Mouse (Mus musculus): ENCODE measurements around the gene Rrp36. TPM values are rescaled to one million over a fixed set of nuclear protein-coding genes. Genes with fewer than 3 reads are reported as not detected.

Gene Rrp36
- total RNA-seq, 2 experiments from 2014 or later: 23.8 to 30.4 TPM

DNA sequence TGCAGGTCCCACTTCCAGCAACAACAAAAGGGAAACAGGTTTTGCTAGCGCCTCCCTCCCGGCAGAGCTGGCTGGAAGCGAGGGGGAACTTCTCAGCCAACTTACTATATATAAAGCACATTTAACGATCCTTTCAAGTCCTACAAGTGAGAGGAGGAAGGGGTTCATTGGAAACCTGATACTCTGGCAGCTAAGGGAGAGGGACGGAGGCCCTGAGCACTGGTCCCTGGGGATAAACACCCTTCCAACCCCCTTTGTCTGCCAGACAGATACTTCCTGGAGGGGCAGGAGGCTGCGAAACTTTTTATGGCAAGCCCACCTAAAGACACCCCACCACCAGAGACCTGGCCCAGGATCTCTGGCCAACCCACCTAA lies 55.8 kb downstream of the Rrp36 start:
- DNase-seq: no peak

DNA sequence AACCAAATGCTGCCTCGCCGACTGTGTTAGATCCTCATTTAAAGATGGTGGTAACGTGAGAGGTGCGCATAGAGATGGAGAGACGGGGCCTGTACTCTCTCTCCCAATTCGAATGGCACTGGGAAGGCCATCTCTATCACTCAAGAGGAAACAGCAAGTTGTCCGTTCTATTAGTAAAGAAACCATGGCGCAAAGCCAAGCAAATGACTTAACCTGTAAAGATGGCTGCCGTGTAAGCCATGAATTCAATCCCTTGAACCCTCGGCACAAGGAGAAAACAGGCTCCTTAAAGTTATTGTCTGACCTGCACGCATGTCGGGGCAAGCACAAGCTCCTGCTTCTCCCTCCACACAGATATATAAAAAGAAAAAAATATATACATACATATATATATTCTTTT lies 56.4 kb downstream of the Rrp36 start:
- DNase-seq: no peak

Other genes with a start within 250 kb of the Rrp36 start
- gene Crip3, start 245.4 kb downstream of the Rrp36 start, total RNA-seq (2021): 1 to 10 TPM in 1 of 2 experiments, under 1 TPM in 1; 0.43 to 1.1 TPM
- not detected for gene Slc22a7, start 235.9 kb downstream of the Rrp36 start, total RNA-seq (2021)
- 1 to 10 TPM in 1 of 2 experiments, under 1 TPM in 1; 0.63 to 1.1 TPM for gene Ttbk1, start 186.7 kb downstream of the Rrp36 start, total RNA-seq (2021)
- gene Dnph1, start 177.6 kb downstream of the Rrp36 start, total RNA-seq (2021): 1 to 10 TPM; 4.2 to 6.9 TPM
- gene Cul9, start 128.0 kb downstream of the Rrp36 start, total RNA-seq (2021): 10 to 100 TPM; 21.5 to 25.5 TPM
- 10 to 100 TPM; 43.1 to 46.5 TPM for gene Srf, start 118.2 kb downstream of the Rrp36 start, total RNA-seq (2021)
- 10 to 100 TPM in 1 of 2 experiments, 1 to 10 TPM in 1; 6.8 to 11.7 TPM for gene Ptk7, start 44.8 kb downstream of the Rrp36 start, total RNA-seq (2021)
- gene Klc4, start 28.3 kb downstream of the Rrp36 start, total RNA-seq (2021): 10 to 100 TPM; 35.3 to 50.3 TPM
- 100 to 1,000 TPM in 1 of 2 experiments, 10 to 100 TPM in 1; 92.6 to 114 TPM for gene Mrpl2, start 28.1 kb downstream of the Rrp36 start, total RNA-seq (2021)
- 10 to 100 TPM; 36.3 to 42.2 TPM for gene Cul7, start 24.0 kb downstream of the Rrp36 start, total RNA-seq (2021)
- 100 to 1,000 TPM in 1 of 2 experiments, 10 to 100 TPM in 1; 94.2 to 104 TPM for gene Mea1, start 4.4 kb upstream of the Rrp36 start, total RNA-seq (2021)
- 10 to 100 TPM; 59.2 to 75.3 TPM for gene Klhdc3, start 6.6 kb upstream of the Rrp36 start, total RNA-seq (2021)
- 10 to 100 TPM; 40.9 to 46.1 TPM for gene Ppp2r5d, start 30.8 kb upstream of the Rrp36 start, total RNA-seq (2021)
- 10 to 100 TPM; 59.3 to 64.9 TPM for gene Pex6, start 37.1 kb upstream of the Rrp36 start, total RNA-seq (2021)
- gene Gnmt, start 54.8 kb upstream of the Rrp36 start, total RNA-seq (2021): 1 to 10 TPM; 1.5 to 2.7 TPM
- 10 to 100 TPM; 49.9 to 55.6 TPM for gene Cnpy3, start 77.9 kb upstream of the Rrp36 start, total RNA-seq (2021)
- gene Ptcra, start 89.4 kb upstream of the Rrp36 start, total RNA-seq (2021): not detected
- gene 2310039H08Rik, start 98.3 kb upstream of the Rrp36 start, total RNA-seq (2021): 10 to 100 TPM; 54.1 to 96.1 TPM
- gene Rpl7l1, start 108.3 kb upstream of the Rrp36 start, total RNA-seq (2021): 10 to 100 TPM; 89.0 to 97.3 TPM
- 10 to 100 TPM; 23.0 to 24.3 TPM for gene Bicral, start 184.1 kb upstream of the Rrp36 start, total RNA-seq (2021)
- gene Tbcc, start 216.3 kb upstream of the Rrp36 start, total RNA-seq (2021): 10 to 100 TPM; 20.9 to 21.9 TPM
- not detected for gene Prph2, start 236.1 kb upstream of the Rrp36 start, total RNA-seq (2021)